Mouse (Mus musculus) hindbrain, embryonic 11.5 days (tissue): ENCODE measurements around the gene Pramel6. TPM values are rescaled to one million over a fixed set of nuclear protein-coding genes. Genes with fewer than 3 reads are reported as not detected.
"Not testable (repeated sequence)": the region's sequence is repeated elsewhere in the genome, so short reads cannot be mapped to it uniquely, and the experiment has no call there.

Experiments
- ATAC-seq: fragments of 200-750 bp; cut with Nextera tagmentation; 2 replicates; pipeline ENCODE4 v1.8.0; 2017; ENCODE audit warnings: mild to moderate bottlenecking, moderate TSS enrichment, moderate library complexity; ENCODE audit not compliant: low FRiP score
- DNase-seq: peaks from one replicate; pipeline ENCODE4 v3.0.0-alpha.2; 2015; ENCODE audit warnings: low spot score
- H3K27ac ChIP-seq: fragments of 300-500 bp; sonication (generic); 2 replicates; pipeline ENCODE4 v1.5.1; 2014; ENCODE audit warnings: mild to moderate bottlenecking, low read depth, low read length
- H3K27me3 ChIP-seq: fragments of 300-500 bp; sonication (generic); 2 replicates; pipeline ENCODE4 v1.6.1; 2014; ENCODE audit warnings: mild to moderate bottlenecking, low read length, moderate library complexity, mixed read lengths; ENCODE audit not compliant: control insufficient read depth, insufficient read depth
- H3K36me3 ChIP-seq: fragments of 300-500 bp; sonication (generic); 2 replicates; pipeline ENCODE4 v1.6.1; 2014; ENCODE audit warnings: mild to moderate bottlenecking, low read length, moderate library complexity, mixed read lengths; ENCODE audit not compliant: control insufficient read depth, insufficient read depth
- H3K4me1 ChIP-seq: fragments of 300-500 bp; sonication (generic); replicated peaks from 2 replicates; pipeline ENCODE4 v1.6.1; 2014; ENCODE audit warnings: low read length, mixed read lengths; ENCODE audit not compliant: control insufficient read depth, insufficient read depth
- H3K4me2 ChIP-seq: fragments of 300-500 bp; sonication (generic); replicated peaks from 2 replicates; pipeline ENCODE4 v1.6.1; 2014; ENCODE audit warnings: mild to moderate bottlenecking, low read depth, low read length
- H3K4me3 ChIP-seq: fragments of 300-500 bp; sonication (generic); 2 replicates; pipeline ENCODE4 v1.5.1; 2014; ENCODE audit warnings: low read depth, low read length
- H3K9ac ChIP-seq: fragments of 300-500 bp; sonication (generic); 2 replicates; pipeline ENCODE4 v1.6.1; 2014; ENCODE audit warnings: low read depth, low read length
- H3K9me3 ChIP-seq: fragments of 300-500 bp; sonication (generic); 2 replicates; pipeline ENCODE4 v1.6.1; 2016; ENCODE audit warnings: low read length; ENCODE audit not compliant: control insufficient read depth
- WGBS: fragments of 180-500 bp; shearing (Covaris S2); extraction: QIAGEN DNeasy Blood & Tissue Kit; methylation state at CpG from one replicate; pipeline ENCODE4 v1.1.7; 2014; 5-methylcytosine and 5-hydroxymethylcytosine counted together
- polyA plus RNA-seq: library from polyadenylated mRNA; unstranded; fragments of >200 nt; fragmentation: Nextera tagmentation; extraction: Ambion mirVana; gene quantifications from 2 replicates; pipeline ENCODE4 v1.2.1, GENCODE M21; 2014

Gene Pramel6
- not detected in 2 replicates for polyA plus RNA-seq

GRCm38 (mm10) chr2:87506265-87506664 is at the start of gene Pramel6:
Gene Pramel6 (plus strand): TSS chr2:87506565.
- 86% methylated on average over 6 of the region's 6 CpGs for WGBS
- no peaks in the 10 kb centered on the region for H3K4me1 ChIP-seq
- H3K27me3 ChIP-seq: no peaks in the 10 kb centered on the region
- H3K36me3 ChIP-seq: no peaks in the 10 kb centered on the region
- DNase-seq (no peak), ATAC-seq (no peak)
- H3K4me2 ChIP-seq: no peak within 1 kb of the TSS
- no peak within 1 kb of the TSS for H3K9ac ChIP-seq
- no peak within 1 kb of the TSS for H3K27ac ChIP-seq
- H3K4me3 ChIP-seq: no peak within 1 kb of the TSS
- no peaks in the 10 kb centered on the region for H3K9me3 ChIP-seq

- no peak for ATAC-seq
- no peak for DNase-seq
- Histone ChIP-seq H3K9me3 (no peaks in the 10 kb centered on the region), H3K4me1 (no peaks in the 10 kb centered on the region), H3K4me3 (no peak overlapping the region), H3K9ac (no peak overlapping the region), H3K27me3 (no peaks in the 10 kb centered on the region), H3K36me3 (no peaks in the 10 kb centered on the region), H3K27ac (no peak overlapping the region), H3K4me2 (no peak overlapping the region)
- WGBS: 91% methylated on average over 4 of the region's 4 CpGs
These were observed 44.6 kb upstream of the Pramel6 start for GRCm38 (mm10) chr2:87461769-87462168.

GRCm38 (mm10) chr2:87480207-87480606 is 26.2 kb upstream of the Pramel6 start:
- H3K4me1 ChIP-seq: no peaks in the 10 kb centered on the region
- no peaks in the 10 kb centered on the region for H3K9me3 ChIP-seq
- H3K27me3 ChIP-seq: no peaks in the 10 kb centered on the region
- H3K27ac ChIP-seq: no peak overlapping the region
- no peak overlapping the region for H3K4me3 ChIP-seq
- H3K4me2 ChIP-seq: no peak overlapping the region
- H3K36me3 ChIP-seq: no peaks in the 10 kb centered on the region
- ATAC-seq (no peak), DNase-seq (no peak)
- no peak overlapping the region for H3K9ac ChIP-seq

GRCm38 (mm10) chr2:87481158-87481557 is 25.2 kb upstream of the Pramel6 start:
- Histone ChIP-seq H3K27me3 (no peaks in the 10 kb centered on the region), H3K4me2 (no peak overlapping the region), H3K36me3 (no peaks in the 10 kb centered on the region), H3K4me3 (no peak overlapping the region), H3K9me3 (no peaks in the 10 kb centered on the region), H3K4me1 (no peaks in the 10 kb centered on the region), H3K9ac (no peak overlapping the region), H3K27ac (no peak overlapping the region)
- DNase-seq (no peak), ATAC-seq (no peak)
- WGBS: 89% methylated on average over 4 of the region's 4 CpGs

GRCm38 (mm10) chr2:87482276-87482675 is 24.1 kb upstream of the Pramel6 start:
- Histone ChIP-seq H3K4me3 (no peak overlapping the region), H3K27ac (no peak overlapping the region), H3K4me1 (no peaks in the 10 kb centered on the region), H3K9me3 (no peaks in the 10 kb centered on the region), H3K9ac (no peak overlapping the region), H3K27me3 (no peaks in the 10 kb centered on the region), H3K4me2 (no peak overlapping the region), H3K36me3 (no peaks in the 10 kb centered on the region)
- no peak for ATAC-seq
- no peak for DNase-seq
- 69% methylated on average over 2 of the region's 2 CpGs for WGBS

GRCm38 (mm10) chr2:87496993-87497392 is 9.4 kb upstream of the Pramel6 start, which contains the start of gene Pramel7:
Gene Pramel7 (minus strand): TSS chr2:87497093.
- not testable (repeated sequence) for H3K27ac ChIP-seq, H3K9ac ChIP-seq, H3K4me1 ChIP-seq, H3K27me3 ChIP-seq, DNase-seq, H3K4me3 ChIP-seq, H3K4me2 ChIP-seq, H3K9me3 ChIP-seq, H3K36me3 ChIP-seq, ATAC-seq
- WGBS: 93% methylated on average over 3 of the region's 5 CpGs

- no peak overlapping the region for H3K9ac ChIP-seq
- no peak for DNase-seq
- H3K36me3 ChIP-seq: no peaks in the 10 kb centered on the region
- H3K4me1 ChIP-seq: no peaks in the 10 kb centered on the region
- no peaks in the 10 kb centered on the region for H3K27me3 ChIP-seq
- no peak overlapping the region for H3K27ac ChIP-seq
- H3K4me2 ChIP-seq: no peak overlapping the region
- WGBS: 84% methylated on average over 2 of the region's 2 CpGs
- ATAC-seq: no peak
- H3K9me3 ChIP-seq: no peaks in the 10 kb centered on the region
- H3K4me3 ChIP-seq: no peak overlapping the region
These were observed 8.7 kb downstream of the Pramel6 start for GRCm38 (mm10) chr2:87515046-87515445.

GRCm38 (mm10) chr2:87515457-87516060 is 9.2 kb downstream of the Pramel6 start:
- Histone ChIP-seq H3K27ac (no peak overlapping the region), H3K36me3 (no peaks in the 10 kb centered on the region), H3K9ac (no peak overlapping the region), H3K9me3 (no peaks in the 10 kb centered on the region), H3K4me1 (no peaks in the 10 kb centered on the region), H3K4me2 (no peak overlapping the region), H3K27me3 (no peaks in the 10 kb centered on the region), H3K4me3 (no peak overlapping the region)
- no peak for DNase-seq
- ATAC-seq: no peak
- WGBS: 85% methylated on average over 7 of the region's 8 CpGs

- Histone ChIP-seq H3K4me2 (no peak overlapping the region), H3K4me3 (no peak overlapping the region), H3K27ac (no peak overlapping the region), H3K36me3 (no peaks in the 10 kb centered on the region), H3K9me3 (no peaks in the 10 kb centered on the region), H3K4me1 (no peaks in the 10 kb centered on the region), H3K27me3 (no peaks in the 10 kb centered on the region), H3K9ac (no peak overlapping the region)
- WGBS: 87% methylated on average over 3 of the region's 3 CpGs
- DNase-seq (no peak), ATAC-seq (no peak)
These were observed 10.2 kb downstream of the Pramel6 start for GRCm38 (mm10) chr2:87516581-87516980.
